Mouse (Mus musculus) midbrain, postnatal 0 days (tissue): ENCODE results near the gene Tbx5. TPM values are rescaled to one million over a fixed set of nuclear protein-coding genes. Genes with fewer than 3 reads are reported as not detected.

Experiments used
- ATAC-seq: fragments of 200-750 bp; cut with Nextera tagmentation; 2 replicates; pipeline ENCODE4 v1.8.0; 2017; ENCODE audit warnings: moderate number of reproducible peaks, mild to moderate bottlenecking, moderate TSS enrichment, moderate library complexity; ENCODE audit not compliant: low FRiP score
- DNase-seq: peaks from one replicate; pipeline ENCODE4 v3.0.0-alpha.2; 2015; ENCODE audit warnings: low spot score
- H3K27ac ChIP-seq: fragments of 300-500 bp; sonication (generic); 2 replicates; pipeline ENCODE4 v1.5.1; 2014; ENCODE audit warnings: low read depth, mild to moderate bottlenecking, low read length, mixed read lengths
- H3K27me3 ChIP-seq: fragments of 300-500 bp; sonication (generic); 2 replicates; pipeline ENCODE4 v1.6.1; 2014; ENCODE audit warnings: low read length, control low read depth, mixed read lengths; ENCODE audit not compliant: insufficient read depth
- H3K36me3 ChIP-seq: fragments of 300-500 bp; sonication (generic); 2 replicates; pipeline ENCODE4 v1.6.1; 2014; ENCODE audit warnings: low read length, control low read depth, mixed read lengths; ENCODE audit not compliant: insufficient read depth
- H3K4me1 ChIP-seq: fragments of 300-500 bp; sonication (generic); 2 replicates; pipeline ENCODE4 v1.6.1; 2014; ENCODE audit warnings: mild to moderate bottlenecking, control low read depth, antibody characterized with exemption, low read length, mixed read lengths; ENCODE audit not compliant: insufficient read depth
- H3K4me2 ChIP-seq: fragments of 300-500 bp; sonication (generic); 2 replicates; pipeline ENCODE4 v1.6.1; 2014; ENCODE audit warnings: low read depth, mild to moderate bottlenecking, low read length, mixed read lengths; ENCODE audit not compliant: poor library complexity, severe bottlenecking
- H3K4me3 ChIP-seq: fragments of 300-500 bp; sonication (generic); 2 replicates; pipeline ENCODE4 v1.5.1; 2014; ENCODE audit warnings: low read depth, mild to moderate bottlenecking, low read length, moderate library complexity
- H3K9ac ChIP-seq: fragments of 300-500 bp; sonication (generic); replicated peaks from 2 replicates; pipeline ENCODE4 v1.6.1; 2014; ENCODE audit warnings: mild to moderate bottlenecking, low read length, moderate library complexity, mixed read lengths; ENCODE audit not compliant: poor library complexity, severe bottlenecking
- H3K9me3 ChIP-seq: fragments of 300-500 bp; sonication (generic); 2 replicates; pipeline ENCODE4 v1.6.1; 2016; ENCODE audit warnings: low read length, control low read depth
- CTCF ChIP-seq: IDR thresholded peaks from 2 replicates; pipeline ENCODE4 v1.5.1; 2016; ENCODE audit warnings: antibody characterized with exemption, mild to moderate bottlenecking
- WGBS: fragments of 180-500 bp; shearing (Covaris S2); extraction: QIAGEN DNeasy Blood & Tissue Kit; methylation state at CpG from one replicate; pipeline ENCODE4 v1.1.7; 2014; 5-methylcytosine and 5-hydroxymethylcytosine counted together
- polyA plus RNA-seq: library from polyadenylated mRNA; unstranded; fragments of >200 nt; fragmentation: Nextera tagmentation; extraction: Ambion mirVana; gene quantifications from 2 replicates; pipeline ENCODE4 v1.2.1, GENCODE M21; 2015
- total RNA-seq: library from RNA; depleted of rRNA; stranded (reverse); fragments of >200 nt; gene quantifications from 2 replicates; pipeline ENCODE4 v1.2.3, GENCODE M21; 2014

Tbx5 gene
- total and polyA plus RNA-seq, 2 experiments from 2014 or later: 0.04 TPM; not detected in 1

DNA sequence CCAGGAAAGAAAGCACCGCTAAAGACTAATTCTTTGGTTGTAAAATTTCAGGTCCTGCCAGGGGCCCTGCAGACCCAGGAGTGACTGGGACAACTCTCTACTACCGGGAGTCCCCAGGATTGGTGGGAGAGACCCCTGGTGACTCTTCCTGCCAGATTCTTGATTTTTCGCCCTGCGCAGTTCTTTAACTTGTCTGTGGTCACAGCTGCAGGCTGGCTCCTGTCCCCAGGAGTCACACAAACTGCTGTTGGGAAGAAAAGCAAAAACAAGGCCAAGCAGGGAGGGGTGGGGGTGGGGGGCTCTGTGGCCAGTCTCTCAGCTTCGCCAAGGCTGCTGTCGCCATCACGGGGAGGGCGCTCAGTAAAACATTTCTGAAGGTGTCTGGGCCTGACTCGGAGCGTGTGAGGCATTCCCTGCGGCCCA, 32.2 kb upstream of the Tbx5 start:
- Histone ChIP-seq H3K4me1 (no peaks in the 10 kb centered on the region), H3K4me2 (no peak overlapping the region), H3K27me3 (peaks cover 97% of the 10 kb centered on the region), H3K36me3 (no peaks in the 10 kb centered on the region), H3K4me3 (no peak overlapping the region), H3K9me3 (no peaks in the 10 kb centered on the region), H3K9ac (no peak overlapping the region), H3K27ac (no peak overlapping the region)
- WGBS: 1% methylated on average over 11 of the region's 11 CpGs
- TF ChIP-seq CTCF: no peak
- no peak for ATAC-seq
- DNase-seq: no peak

DNA sequence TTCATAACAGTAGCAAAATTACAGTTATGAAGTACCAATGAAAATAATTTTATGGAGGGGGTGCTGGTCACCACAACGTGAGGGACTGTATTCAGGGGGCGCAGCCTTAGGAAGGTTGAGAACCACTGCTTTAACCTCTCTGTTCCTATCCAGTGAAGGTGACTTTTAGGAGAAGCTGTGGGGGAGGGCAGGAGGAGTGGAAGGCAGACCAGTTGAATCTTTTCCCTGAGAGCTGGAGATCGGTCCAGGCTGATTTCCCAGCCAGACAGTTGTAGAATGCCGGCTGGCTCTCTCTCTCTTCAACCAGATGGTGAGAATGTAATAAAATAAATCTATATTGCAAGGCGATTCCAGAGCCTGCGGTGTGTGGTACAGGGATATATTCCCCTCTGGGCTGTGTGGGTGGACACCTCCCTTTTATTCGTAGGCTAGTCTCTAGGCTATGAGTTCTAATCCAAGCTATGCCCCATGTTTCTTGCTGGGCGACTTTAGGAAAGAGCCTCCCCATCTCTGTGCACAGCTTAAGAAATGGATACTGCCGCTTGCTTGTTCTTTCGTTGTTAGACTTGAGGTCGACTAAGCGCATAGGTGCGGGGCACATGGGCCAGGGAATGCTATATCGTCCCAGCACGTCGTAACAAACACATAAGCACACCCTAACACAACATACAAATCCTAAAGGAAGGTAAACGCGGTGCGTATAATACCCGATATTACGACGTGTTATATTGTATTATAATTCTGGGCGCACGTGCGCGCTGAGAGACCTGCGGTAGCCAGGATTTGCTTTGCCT, 29.7 kb upstream of the Tbx5 start:
- Histone ChIP-seq H3K4me1 (no peaks in the 10 kb centered on the region), H3K36me3 (no peaks in the 10 kb centered on the region), H3K27me3 (peaks cover 96% of the 10 kb centered on the region), H3K27ac (no peak overlapping the region), H3K4me3 (no peak overlapping the region), H3K9me3 (no peaks in the 10 kb centered on the region), H3K4me2 (no peak overlapping the region), H3K9ac (no peak overlapping the region)
- DNase-seq (no peak), ATAC-seq (no peak)
- 2% methylated on average over 27 of the region's 27 CpGs for WGBS
- no peak for TF ChIP-seq CTCF

DNA sequence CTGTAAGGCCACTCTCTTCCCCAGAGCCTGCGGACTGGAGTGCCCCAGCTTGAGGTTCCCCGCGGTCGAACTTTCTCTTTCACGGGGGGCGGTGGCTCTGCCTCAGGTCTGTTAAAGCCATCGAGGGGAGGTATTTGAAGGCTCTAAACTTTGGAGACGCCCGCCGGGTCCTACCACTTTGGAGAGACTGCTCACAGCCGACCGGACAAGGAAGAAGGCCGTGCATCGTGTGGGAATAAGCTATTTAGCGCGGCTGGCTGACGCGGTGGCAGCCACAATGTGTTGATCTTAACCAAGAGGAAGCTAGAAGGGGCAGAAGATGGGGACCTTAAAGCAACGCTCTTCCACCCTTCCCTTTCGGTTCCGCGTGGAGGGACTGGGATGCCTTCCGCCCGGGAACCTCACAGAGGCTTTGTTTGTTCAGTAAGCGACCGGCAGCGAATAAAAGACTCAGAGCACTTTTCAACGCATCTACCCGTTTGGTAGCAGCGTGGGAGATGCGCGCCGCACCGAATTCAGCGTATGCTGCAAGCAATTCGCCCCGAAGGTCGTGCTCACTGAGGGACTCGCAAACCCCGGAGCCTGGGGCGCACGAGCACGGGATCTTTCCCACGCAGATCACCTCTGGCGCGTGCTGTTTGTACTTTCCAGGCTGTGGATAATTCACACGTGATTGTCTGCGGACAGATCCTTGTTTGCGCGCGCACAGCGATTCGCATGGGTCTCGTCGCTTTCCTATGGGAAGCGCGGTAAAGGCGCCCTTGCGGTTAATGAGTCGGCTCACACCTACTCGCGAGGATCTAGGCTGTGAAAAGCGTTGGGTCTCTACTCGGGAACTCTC, 28.8 kb upstream of the Tbx5 start:
- no peak for TF ChIP-seq CTCF
- Histone ChIP-seq H3K9ac (no peak overlapping the region), H3K27me3 (peaks cover 96% of the 10 kb centered on the region), H3K4me1 (no peaks in the 10 kb centered on the region), H3K4me2 (no peak overlapping the region), H3K27ac (no peak overlapping the region), H3K4me3 (no peak overlapping the region), H3K9me3 (no peaks in the 10 kb centered on the region), H3K36me3 (no peaks in the 10 kb centered on the region)
- ATAC-seq (no peak), DNase-seq (no peak)
- WGBS: under 1% methylated on average over 64 of the region's 64 CpGs

DNA sequence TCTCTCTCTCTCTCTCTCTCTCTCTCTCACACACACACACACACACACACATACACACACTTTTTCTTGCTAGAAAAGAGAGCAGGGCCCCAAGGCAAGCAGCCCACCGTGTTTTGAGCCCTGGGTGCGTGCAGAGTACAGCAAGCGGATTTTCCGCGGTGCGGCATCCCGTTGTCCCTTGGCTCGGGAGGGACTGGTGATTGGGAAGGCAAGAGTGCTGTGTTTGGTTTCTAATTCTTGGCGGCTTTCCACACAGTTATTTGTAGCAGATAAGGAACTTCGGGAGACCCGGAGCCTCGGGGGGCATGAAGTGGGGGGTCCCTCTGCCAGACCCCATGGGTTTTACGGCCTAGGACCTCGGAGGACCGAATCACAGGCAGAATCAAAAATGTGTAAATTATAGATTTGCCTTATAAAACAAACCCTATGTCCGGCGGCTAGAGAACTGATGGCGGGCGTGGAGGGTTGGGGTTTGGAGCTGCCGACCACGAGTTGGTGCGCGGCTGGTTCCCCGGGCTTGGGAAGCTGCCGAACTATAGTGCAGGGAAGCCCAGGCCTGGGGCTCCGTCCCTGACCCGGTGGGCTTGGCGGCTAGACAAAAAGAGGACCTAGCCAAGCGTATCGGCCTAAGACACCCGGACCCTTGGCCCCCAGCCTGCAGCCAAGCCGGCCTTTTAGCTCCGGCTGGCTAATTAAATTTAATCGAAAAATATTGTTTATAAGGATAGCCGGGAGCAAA, 28.0 kb upstream of the Tbx5 start:
- peaks cover 95% of the 10 kb centered on the region for H3K27me3 ChIP-seq
- WGBS: under 1% methylated on average over 35 of the region's 35 CpGs
- no peak overlapping the region for H3K4me3 ChIP-seq
- ATAC-seq: no peak
- no peak for TF ChIP-seq CTCF
- no peak overlapping the region for H3K27ac ChIP-seq
- H3K36me3 ChIP-seq: no peaks in the 10 kb centered on the region
- H3K9ac ChIP-seq: no peak overlapping the region
- H3K4me2 ChIP-seq: no peak overlapping the region
- H3K9me3 ChIP-seq: no peaks in the 10 kb centered on the region
- no peaks in the 10 kb centered on the region for H3K4me1 ChIP-seq
- no peak for DNase-seq

DNA sequence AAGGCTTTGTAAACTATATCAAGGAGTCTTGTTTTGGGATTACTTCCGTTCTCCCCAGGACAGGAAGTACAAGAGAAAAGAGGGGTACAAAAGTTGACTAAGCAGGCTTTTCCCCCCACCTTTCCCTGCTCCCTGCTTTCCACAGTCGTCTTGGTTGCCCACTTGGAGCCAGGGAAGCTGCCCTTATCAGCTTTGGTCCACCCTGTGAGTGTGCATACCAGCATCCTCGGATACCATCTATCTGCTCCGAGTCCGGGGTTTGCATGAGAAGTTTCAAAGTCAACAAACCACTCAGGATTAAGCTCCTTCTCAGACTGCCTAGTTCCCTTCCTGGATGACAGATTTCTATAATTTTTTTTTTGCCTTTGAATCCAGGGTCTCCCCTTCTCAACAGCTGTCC, 26.8 kb upstream of the Tbx5 start:
- no peak for DNase-seq
- TF ChIP-seq CTCF: no peak
- Histone ChIP-seq H3K27me3 (peaks cover 94% of the 10 kb centered on the region), H3K4me2 (no peak overlapping the region), H3K27ac (no peak overlapping the region), H3K9ac (no peak overlapping the region), H3K4me1 (no peaks in the 10 kb centered on the region), H3K9me3 (no peaks in the 10 kb centered on the region), H3K36me3 (no peaks in the 10 kb centered on the region), H3K4me3 (no peak overlapping the region)
- under 1% methylated on average over 5 of the region's 5 CpGs for WGBS
- ATAC-seq: no peak
